Mouse (Mus musculus): ENCODE data around the gene Zbtb20.
A peak's percentile ranks its signal among the peaks of the same experiment; 100 is the strongest.

Gene Zbtb20

DNA sequence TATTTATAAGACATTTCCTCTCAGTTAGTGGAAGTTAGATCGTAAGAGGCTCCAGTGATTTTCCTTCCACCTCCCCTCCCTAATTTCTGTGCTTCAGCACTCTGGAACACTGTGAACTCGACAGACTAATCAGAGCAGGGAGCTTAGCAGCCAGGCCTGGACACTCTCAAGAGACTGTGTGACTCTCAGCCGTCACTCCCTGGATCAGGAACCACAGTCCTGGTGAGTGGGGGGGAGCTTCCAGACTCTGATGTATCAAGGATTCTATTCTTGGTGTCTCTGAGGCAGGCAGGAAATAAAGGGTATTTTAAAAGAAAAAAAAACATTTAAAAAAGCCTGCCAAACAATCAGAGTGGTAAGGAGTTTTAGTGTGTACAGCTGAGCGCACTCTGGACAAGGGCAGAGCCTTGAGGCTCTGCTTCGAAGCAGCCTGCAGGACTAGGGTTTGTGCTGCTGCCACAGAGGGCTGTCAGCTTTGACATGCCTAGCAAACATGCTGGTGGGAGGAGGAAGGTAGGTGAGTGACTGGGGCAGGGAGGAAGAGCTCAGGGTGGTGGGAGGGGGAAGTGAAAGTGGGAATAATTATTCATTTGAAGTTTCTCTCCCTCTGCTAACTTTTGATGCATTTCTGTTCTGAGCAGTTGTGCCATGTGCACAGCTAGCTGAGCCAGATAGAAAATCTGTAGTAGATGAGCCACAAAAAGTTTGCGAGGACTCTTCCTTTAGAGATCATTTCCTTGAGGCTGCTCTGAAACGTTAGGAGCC is 488.3 kb downstream of the Zbtb20 start:
- DNase-seq (ENCODE audit: low spot score), result peak; percentile 25

DNA sequence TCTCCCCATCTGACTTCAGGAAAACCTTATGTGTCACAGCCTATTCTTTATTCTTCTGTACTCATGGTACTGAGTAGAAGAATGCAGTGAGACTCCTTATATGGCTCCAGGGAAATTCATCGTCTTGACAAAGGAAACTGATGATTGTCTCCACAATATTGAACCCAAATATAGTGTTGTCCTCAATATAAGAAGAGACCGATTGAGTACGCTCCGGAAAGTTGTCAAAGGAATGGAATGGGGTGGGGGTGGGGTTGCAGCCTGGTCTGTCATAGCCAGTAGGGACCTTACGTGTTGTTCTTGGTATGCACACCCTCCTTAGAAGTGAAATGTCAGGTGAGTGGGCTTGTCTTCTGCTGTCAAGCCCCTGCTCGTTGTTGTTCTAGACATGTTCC is 488.8 kb downstream of the Zbtb20 start:
- no peak for DNase-seq (ENCODE audit: low spot score)

DNA sequence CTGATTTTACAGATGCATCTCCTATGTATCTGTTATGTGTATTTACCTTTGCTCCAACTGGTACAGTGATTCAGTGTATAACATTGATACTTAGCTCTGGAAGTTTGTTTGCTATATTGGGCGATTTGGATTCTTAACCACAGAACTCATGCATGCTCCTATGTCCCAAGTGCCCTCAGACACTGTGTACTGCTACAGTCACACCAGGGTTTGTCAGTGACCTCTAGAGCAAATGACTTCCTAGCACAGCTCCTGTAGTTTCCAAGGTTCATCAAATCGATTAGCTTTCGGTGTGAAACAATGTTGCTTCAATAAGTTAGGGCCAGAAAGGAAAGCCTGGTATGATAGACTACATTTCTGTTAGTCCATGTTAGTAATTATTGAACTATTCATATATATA is 489.6 kb downstream of the Zbtb20 start:
- DNase-seq (ENCODE audit: low spot score), result no peak

DNA sequence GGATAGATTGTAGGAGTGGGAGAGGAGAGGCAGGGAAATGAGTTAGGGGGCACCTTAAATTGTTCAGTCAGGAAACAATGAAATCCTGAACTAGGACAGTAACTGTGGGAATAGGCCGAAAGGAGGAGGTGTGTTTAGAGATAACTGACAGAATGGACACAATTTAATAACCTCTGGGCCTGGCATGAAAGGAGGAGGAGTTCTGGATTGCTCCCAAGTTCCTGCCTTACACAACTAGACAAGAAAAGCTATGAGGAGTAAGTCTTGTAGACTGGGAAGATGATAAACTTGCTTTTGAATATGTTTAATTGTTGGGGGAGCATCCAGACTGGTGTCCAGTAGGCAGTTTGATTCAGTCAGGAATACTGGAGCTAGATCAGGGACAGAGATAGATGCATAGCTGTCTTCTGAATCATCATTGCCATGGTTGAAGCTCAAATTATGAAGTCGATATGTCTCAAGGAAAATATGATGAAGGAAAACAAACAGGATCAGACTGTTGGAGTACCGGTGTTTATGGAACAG is 494.9 kb downstream of the Zbtb20 start:
- DNase-seq (ENCODE audit: low spot score), result no peak

DNA sequence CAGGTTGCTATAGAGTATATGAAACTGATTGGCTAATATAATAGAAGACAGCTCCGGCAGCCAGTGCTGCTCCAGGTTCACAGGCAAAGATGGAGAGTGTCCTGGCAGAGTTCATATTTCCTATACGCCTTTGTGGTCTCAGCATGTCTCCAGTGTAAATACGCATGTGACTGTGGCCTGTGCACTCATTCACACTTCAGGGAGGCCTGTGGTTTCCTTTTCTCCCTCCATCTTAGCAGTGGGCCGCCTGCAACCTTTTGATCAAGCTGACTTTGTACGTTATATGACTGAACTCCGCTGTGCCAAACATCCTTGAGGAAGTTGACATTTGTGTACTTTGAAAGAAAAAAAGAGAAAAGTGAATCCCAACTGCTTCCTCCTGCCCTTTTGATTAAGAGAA is 501.1 kb downstream of the Zbtb20 start:
- no peak for DNase-seq (ENCODE audit: low spot score)

DNA sequence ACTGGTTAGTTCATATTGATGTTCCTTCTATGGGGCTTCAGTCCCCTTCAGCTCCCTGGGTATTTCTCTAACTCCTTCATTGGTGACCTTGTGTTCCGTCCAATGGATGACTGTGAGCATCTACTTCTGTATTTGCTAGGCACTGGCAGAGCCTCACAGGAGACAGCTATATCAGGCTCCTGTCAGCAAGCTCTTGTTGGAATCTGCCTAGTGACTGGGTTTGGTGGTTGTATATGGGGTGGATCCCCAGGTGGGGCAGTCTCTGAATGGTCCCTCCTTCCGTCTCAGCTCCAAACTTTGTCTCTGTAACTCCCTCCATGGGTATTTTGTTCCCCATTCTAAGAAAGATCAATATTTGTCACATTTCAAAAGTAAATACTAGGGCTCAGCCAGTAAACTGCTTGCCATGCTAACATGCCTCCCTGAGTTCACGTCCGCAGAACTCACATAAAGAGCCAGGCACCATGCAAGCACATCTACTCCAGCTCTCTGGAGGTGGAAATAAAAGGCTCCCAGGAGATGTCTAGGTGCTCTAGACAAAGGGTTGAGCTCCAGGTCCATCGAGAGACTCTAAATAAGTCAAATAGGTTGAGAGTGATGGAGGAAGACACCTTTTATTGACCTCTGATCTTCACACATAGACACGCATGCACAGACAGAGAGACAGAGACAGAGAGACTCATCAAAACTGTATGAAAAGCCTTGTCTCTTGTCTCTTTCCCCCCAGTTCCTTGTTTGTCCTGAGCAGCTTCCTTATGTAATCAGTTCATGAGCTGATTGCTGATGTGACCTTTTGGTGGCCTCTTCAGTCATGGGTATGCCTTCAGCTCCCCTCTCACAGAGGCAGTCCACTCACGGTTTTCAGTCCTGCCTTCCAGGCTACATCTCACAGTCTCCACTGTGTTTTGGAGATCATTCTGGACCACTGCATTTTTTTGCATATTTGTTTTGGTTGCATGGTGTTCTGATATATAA is 504.0 kb downstream of the Zbtb20 start:
- no peak for DNase-seq (ENCODE audit: low spot score)

DNA sequence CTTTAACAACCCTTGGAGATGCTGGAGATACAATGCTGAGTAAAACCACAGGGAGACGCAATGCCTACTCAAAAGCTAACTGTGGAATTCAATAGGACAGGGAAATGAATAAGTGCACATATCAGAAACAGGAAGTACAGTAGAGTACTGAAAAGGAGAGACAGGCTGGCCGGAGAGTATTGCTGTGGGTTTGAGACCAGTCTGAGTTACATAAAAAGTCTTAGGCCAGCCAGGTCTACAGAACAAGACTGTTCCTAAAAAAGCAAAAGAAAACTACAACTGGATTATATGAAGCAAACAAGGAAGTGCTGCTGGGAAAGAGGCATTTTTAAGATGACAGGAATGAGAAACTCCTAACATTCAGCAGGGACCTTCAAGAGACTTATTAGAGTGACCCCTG is 505.5 kb downstream of the Zbtb20 start:
- no peak for DNase-seq (ENCODE audit: low spot score)

DNA sequence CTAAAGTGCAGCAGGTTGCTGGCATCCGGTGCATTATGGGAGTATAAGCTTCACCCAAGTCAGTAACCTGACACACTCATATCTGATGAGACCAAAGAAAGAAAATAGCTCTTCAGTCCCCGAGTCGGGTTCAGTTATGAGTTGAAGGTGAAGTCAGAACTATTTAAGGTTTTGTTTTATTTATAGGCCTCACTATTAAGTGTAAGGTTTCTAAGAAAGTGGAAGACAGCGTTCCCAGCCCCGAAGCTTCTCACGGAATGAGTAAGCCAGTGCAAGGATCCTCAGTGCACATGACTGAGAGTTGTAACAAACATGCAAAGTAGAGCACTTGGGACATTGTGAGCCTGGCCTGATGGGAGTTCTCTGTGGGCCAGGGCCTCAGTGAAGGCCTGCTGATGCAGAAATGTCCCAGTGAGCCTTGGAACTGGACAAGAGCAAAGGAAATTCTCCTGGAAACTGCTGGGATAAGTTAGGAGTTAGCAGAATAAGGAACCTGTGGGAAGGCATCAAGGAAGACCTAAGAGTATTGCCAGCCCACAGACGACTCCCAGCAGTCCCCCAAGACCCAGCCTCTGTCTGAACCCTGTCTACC is 507.6 kb downstream of the Zbtb20 start:
- DNase-seq (ENCODE audit: low spot score), result no peak

DNA sequence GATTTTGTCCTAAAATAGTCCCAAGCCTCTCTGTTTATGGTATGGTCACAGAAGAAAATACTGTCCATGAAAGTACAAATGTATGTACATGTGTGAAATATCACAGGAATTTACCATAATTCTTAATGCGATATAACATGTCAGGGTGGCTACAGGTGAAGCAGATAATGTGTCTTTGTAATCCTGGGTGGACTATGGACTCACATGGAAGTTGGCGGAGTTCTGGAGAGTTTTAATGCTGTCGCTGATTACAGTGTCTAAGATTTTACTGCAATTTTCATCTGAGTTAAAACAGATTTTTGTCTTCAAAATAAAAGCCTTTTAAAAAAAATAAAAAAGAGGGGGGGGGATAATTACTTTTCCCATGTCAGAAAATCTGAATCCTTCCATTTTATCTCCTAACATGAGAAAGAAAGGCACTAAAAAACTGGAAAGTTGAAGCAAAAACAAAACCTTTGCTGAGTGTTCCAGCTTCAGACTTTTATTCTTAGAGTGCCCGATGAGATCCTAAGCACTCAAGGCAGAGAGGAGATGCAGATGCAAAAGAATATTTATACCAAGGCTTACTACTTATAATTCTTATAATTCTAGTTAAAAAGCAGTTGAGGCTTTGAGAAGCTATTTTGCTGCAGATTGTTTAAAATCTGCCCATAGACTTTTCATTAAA is 509.4 kb downstream of the Zbtb20 start:
- DNase-seq (ENCODE audit: low spot score), result no peak

DNA sequence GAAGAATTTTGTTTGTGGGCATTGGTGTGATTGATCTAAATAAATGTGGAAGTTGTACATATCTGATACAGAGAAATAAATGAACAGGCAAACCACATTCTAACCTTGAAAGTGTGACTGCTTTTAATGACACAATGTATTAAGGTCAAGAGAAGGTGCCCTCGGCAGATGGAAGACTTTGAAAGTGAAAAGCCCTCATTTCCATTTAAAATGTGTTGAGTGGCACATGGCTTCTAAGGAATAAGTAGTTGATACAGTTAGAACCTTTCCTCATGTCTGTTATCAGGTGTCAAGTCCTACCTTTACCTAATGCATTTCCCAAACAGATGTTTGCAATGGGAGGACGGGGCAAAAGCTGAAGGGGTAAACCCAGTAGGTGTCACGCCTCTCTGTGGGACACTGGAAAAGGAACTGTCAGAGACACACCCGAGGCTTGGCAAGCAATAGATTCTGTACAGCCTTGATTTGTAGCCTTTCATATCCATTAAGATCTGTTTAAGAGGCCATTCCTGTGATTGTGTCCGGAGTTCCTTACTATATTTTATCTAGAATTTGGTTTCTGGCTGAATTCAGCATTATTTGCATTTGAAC is 510.0 kb downstream of the Zbtb20 start:
- DNase-seq (ENCODE audit: low spot score), result no peak

DNA sequence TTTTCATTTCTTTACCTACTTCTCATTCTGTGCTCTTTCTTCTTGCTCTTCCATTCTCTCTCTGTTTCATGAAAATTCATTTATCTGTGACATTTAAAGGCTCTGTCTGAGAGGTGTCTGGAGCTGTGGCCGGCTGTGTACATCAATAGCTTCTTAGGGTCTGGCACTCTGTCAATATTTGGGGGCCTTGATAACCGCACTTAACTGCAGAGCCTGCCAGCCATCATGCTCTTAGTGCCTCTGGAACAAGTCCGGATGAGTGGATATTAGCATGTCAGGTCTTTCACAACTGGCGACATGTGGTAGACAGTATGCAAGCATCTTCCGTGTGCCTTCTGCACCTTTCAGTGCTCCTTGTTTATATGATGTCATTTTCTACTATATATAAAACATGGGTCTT is 510.7 kb downstream of the Zbtb20 start:
- no peak for DNase-seq (ENCODE audit: low spot score)

DNA sequence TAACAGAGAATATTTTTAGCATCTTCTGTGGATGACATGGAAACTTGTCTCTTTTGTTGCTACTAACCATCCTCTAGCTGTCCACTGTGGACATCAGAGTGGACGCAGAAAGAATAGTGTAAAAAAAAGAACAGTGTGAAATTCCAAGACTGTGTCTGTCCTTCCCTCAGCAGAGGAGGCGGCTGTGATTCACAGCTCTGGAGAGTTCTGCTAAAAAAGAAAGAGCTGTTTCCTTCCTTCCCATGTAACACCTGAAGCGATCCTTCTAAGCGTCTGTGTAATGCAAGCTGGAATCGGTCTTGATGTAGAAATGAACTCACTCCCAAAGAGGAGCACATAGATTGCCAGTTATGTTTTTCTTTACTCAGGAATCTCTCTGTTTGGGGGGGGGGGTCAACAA is 512.7 kb downstream of the Zbtb20 start:
- no peak for DNase-seq (ENCODE audit: low spot score)

DNA sequence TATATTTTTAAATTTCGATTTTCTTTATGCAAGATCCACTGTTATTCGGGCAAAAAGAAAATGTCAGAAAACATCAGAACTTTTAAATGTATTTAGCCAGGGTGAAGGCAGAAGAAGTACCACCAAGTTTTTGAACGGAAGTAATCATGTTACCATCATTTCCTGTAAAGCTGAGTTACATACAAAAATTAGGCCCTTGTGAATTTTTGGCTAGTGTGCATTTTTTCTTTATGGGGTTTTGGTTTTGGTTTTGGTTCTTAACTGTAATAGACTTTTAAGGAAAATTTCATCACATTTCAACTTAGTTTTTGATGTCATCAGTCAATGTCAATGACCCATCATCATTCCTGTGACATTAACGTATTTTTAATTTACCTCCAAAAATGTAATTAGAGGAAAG is 514.7 kb downstream of the Zbtb20 start:
- DNase-seq (ENCODE audit: low spot score), result no peak

DNA sequence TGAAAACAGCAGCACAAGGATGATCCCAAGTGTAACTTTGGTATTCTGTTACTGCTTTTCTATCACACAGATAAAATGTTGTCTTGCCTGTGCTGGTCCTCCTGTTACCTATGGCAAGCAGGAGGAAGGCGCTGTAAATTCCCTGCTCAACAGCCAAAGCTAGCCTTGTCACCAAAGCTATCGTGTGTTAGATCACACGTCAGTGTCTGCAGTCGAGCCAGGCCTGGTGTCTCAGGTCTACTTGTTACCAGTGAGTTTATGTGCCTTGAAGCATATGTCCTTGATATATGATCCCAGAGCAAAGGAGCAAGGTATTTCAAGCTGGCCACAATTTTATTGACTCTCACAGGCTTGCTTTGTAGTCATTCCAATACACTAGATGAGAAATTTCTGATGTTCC is 517.7 kb downstream of the Zbtb20 start:
- DNase-seq (ENCODE audit: low spot score), result no peak

DNA sequence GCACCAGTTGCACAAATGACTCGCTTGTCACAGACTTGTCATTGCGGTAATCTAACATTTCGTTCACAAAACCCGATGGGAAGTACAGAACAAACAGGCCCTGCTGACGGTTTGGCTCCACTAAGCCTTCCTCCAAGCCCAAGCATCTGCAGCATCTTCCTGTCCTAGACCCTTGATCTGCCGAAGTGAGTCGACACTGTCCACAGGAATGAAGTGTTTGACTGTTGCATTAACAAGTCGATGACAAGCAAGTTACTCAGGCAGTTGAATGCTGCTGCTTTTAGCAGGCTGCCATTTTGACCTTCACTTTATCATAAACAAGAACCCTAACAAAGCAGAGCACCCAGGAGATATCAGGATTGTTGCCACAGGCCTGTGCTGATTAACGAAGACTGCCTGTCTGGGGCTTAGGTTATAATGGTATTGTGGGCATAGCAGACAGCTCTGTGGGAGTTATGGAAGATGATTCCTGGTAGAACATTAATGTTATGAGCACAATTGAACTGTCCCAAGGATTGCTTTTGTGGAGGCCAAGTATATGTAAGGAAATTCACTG is 518.4 kb downstream of the Zbtb20 start:
- no peak for DNase-seq (ENCODE audit: low spot score)

DNA sequence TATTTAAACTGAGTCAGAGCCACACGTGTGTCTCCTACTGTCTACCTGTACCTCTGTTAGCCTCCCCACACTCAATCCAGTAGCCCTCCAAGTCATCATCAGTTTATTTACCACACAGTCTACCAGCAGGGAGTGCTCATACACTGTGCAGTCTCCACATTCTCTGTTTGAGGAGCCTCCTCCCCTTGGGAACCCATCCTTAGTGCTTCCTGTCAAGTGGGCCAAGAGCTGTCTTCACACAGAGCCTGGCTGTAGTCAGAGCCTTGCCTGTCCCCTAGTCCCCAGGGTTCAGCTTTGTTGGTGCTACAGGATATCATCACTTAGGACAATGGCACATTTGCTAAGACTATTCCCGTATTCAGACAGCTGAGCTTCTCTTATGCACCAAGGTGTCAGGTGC is 519.1 kb downstream of the Zbtb20 start:
- DNase-seq (ENCODE audit: low spot score), result no peak

DNA sequence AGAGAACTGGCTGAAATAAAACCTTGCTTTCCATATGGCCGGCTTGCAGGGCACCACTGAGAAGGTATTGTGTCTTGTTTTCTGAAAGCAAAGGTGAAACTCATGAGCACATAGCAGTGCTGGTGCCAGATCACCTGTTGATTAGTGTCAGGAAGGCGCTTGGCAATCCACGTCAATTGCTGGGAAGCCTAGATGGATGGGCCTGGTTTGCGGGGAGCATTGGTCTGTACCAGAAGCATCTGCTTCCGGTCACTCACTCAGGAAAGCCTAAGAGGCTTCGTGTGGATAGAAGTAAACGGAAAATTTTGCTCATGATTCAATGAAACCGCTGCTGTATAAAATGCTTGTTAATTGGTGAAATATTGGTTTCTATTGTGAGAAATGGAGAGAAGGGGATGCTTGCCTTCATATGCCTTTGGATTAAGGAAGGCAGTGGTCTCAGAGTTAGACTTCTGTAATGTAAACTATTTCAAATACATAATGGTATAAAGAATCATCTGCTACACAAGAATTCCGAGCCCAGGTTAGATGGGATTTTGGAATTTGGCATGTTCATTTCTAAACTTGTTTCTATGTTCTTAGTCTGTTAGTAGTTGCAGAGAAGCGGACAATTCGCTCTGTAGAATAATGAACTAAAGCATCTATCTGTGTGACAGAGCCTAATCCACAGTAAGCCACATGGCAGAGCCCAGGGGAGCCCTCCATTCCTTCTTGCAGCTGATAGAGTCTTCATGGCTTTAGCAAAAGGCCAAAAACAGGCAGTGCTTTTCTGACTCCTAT is 521.4 kb downstream of the Zbtb20 start:
- no peak for DNase-seq (ENCODE audit: low spot score)

DNA sequence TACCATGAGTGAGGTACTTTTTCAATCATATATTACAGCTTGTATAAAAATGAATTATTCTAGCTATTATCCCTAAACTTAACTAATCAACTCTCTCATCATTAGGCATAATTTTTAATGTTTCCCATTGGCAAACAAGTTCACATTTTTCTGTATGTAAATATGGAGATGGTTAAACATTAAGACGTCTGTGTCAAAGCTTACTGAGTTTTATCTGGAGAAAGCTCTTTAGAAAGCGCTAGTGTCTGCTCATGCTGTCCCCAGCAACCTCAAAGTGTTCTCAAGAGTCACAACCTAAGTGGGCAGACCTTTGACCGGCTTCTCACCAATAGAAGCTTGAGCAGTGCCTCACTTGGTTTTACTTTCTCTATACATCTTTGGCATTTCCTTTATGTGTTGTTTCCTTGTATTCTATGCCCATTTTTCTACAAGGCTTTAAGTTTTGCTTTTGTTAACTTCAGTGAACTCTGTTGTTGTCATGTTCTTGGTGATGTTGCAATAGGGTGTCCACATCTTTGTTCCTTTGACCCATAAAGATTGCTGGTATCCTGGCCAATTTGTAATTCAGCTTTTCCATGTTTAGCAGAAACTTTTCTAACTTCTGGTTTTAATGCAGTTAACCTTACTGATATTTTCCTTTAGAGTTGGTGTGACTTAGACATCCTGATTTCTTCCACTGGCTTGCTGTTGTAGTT is 522.1 kb downstream of the Zbtb20 start:
- no peak for DNase-seq (ENCODE audit: low spot score)

DNA sequence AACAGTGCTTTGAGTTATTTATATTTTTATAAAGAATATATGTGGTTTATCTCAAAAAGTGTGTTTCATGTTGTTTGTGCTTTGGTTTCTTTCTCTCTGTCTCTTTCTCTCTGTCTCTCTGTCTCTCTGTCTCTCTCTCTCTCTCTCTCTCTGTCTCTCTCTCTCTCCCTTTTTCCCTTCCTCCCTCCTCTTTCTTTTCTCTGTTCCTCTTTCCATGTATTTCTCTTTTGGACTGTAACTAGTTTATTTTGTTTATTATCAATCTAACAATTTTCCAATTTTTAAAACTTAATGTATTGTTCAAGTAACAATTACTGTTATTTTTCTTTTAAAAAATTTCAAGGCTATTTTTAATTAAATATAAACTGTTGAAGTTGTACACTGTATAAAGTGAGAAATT is 523.7 kb downstream of the Zbtb20 start:
- no peak for DNase-seq (ENCODE audit: low spot score)

DNA sequence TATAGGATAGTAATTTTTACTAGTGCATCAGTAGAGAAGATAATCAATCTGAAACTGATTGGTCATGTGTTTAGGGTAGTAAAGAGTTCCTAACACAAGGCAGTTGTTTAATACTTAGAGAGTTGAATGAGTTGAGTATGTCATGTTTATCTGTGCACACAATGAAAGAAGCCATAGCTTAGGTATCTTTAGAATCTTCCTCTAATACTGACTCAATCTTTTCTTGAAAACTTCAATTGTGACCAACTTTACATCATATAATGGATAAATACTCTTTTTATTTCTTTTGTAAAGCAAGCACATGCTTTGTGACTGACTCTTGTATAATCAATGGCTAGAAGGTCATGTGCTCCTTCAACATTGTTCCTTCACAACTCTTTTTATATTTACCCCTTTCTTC is 524.4 kb downstream of the Zbtb20 start:
- DNase-seq (ENCODE audit: low spot score), result no peak

Data from left cerebral cortex, adult 11 months (tissue).